Mouse (Mus musculus) embryo, embryonic 9.5 days (tissue): ENCODE measurements around the gene Abca8a.

Experiments
- DNase-seq: peaks from one replicate; pipeline ENCODE4 v3.0.0-alpha.2; 2017; ENCODE audit errors: extremely low spot score

The Abca8a gene

DNA sequence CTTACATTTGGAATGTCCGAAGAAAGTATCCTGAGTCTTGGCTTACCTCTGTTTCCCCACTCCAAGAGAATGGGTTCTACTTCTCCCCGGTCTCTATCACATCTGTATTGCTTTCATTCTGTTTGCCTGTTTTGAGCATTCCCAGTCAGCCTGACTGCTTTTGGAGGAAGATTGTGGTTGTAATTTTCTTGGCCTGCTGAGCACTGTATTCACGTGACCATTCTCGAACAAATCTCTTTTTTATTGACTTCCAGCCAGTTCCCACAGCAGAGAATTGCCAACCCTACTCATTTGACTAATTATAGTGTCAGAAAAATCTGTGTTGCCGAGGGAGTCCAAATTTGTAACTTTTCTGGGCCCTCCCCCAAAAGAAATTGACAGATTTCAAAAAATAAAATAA, at the start of gene Abca8a:
TSS of gene Abca8a (minus strand) at position 121 of the 400 bp plus-strand sequence.
- DNase-seq, result no peak

- DNase-seq, result no peak
Observed at GRCm38 (mm10) chr11:110145421-110145820, 49.6 kb upstream of the Abca8a start.

DNA sequence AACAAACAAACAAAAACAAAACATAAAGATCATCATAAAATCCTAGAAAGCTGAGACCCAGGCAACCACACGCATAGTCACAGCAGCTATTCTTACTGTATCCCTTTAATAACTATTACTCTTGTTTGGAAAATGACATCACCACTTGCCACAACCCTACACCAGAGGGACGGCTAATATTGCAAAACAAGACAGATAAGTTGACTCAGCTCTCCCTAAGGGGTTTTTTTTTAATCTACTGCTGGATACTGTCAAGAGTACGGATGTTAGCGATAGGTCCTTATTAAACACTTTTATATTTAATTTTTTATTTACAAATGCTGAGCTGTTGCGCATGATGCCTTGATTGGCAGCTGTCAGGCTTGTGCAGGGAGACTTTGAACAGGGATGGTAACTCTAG, 35.0 kb upstream of the Abca8a start:
- no peak for DNase-seq

DNA sequence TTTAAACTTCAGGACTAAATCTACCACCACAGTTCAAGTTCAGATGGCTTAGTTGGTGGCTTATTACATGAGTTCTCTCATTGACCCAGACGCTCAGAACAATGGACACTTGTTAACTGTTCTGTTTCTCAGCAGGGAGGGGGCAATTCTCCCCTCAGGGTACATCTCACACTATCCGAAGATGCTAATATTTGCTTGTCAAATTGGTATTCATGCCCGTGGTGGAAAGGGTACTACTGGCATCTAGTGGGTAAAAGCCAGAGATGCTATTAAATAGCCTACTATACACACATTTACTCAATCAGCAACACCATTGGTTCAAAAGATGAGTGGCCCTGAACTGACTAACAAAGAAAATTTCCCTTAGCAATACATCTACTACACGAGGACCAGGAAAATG, 15.4 kb upstream of the Abca8a start:
- no peak for DNase-seq

GRCm38 (mm10) chr11:110101437-110101836, 5.7 kb upstream of the Abca8a start:
- no peak for DNase-seq

GRCm38 (mm10) chr11:110098901-110099300, 3.1 kb upstream of the Abca8a start:
- DNase-seq, result no peak

DNA sequence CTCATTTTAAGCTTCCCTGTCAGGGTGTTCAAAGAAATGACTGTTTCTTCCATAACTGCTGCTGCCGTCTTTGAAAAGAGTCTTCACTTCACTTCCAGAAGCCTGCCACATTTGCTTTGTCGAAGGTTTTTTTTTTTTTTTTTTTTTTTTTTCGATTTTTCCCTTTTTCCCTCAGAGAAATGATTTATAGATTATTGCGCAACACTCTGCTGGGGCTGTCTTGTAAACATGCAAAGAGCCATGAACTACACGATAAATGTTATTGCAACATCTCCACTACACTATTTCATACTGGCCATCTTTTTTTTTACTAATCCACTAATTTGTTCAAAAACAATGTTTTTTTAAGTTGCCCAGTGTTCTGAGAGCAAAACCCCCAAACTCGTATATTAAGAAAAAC, 1.7 kb upstream of the Abca8a start:
- no peak for DNase-seq

- no peak for DNase-seq
Observed at GRCm38 (mm10) chr11:110094846-110095380, 865 bp downstream of the Abca8a start.

DNA sequence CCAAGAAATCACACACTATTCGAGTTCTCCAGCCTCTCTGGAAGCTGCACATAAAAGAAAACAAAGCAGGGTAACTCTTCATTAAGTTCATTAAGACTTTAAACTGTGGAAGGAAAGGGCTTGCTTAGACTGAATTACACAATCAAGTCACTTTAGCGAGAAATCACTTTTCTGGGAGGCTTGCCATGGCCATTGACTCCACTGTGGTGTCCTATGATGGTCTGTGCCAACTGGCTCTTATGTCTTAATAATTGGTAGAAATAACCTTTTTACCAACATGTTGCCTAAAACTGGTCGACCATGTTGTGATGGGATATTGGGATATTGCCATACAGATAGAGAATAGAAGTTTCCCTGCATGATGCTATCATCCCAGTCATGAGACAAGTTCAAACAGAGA, 1.5 kb downstream of the Abca8a start:
- DNase-seq, result no peak

- DNase-seq, result no peak
Observed at GRCm38 (mm10) chr11:110091328-110091727, 4.5 kb downstream of the Abca8a start.

- no peak for DNase-seq
Observed at GRCm38 (mm10) chr11:110072158-110072557, 23.6 kb downstream of the Abca8a start.

- DNase-seq, result no peak
Observed at GRCm38 (mm10) chr11:110061032-110061431, 34.7 kb downstream of the Abca8a start.

DNA sequence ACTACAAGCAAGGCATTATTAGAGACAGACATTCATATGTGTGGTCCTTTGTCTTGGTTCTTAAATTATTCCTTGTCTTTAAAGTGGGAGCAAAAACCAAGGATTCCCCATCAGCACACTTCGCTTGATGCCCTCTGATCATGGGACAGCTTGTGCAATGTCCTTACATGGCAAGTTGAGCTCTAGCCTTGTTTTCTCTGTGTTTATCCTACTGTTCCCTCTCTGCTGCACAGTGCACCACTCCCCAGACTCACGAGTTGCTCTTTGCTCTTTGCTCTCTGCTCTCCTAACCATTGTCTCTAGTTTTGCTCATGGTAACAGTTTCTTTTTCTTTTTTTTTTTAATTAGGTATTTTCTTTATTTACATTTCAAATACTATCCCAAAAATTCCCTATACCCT, 35.7 kb downstream of the Abca8a start:
- no peak for DNase-seq

DNA sequence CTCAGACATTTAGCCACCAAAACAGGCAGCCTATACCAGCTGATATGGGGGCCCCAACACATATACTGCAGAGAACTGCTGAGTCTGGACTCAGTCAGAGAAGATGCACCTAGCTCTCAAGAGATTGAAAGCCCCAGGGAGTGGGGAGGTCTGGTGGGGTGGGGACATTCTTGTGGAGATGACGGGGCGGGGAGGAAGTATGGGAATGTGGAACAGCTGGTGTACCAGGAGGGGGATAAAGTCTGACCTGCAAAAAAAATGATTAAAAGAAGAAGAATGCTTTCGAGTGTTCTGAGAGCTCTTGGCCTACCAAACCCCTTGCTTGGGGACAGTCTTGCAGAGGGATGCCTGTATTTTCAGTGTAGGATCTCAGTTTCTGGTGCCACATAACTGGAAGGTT, 42.1 kb downstream of the Abca8a start:
- DNase-seq, result no peak

DNA sequence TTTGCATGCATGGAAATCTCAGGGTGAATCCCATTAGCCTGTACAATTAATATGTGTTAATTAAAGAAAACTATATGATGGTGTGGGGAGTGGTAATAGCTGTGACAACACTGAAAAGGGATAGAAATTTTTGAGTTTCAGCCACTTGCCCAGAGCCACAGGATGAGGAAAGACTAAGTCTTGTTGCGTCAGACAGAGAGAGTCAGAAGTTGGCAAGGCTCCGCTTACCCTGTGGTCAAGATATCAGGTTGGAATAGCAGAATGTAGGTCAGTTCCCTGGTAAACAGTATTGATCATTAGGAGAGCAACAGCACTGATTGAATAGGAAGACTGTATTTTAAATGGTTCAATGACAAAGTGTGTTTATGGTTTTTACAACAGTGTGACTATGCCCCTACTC, 58.0 kb downstream of the Abca8a start:
- DNase-seq, result no peak

DNA sequence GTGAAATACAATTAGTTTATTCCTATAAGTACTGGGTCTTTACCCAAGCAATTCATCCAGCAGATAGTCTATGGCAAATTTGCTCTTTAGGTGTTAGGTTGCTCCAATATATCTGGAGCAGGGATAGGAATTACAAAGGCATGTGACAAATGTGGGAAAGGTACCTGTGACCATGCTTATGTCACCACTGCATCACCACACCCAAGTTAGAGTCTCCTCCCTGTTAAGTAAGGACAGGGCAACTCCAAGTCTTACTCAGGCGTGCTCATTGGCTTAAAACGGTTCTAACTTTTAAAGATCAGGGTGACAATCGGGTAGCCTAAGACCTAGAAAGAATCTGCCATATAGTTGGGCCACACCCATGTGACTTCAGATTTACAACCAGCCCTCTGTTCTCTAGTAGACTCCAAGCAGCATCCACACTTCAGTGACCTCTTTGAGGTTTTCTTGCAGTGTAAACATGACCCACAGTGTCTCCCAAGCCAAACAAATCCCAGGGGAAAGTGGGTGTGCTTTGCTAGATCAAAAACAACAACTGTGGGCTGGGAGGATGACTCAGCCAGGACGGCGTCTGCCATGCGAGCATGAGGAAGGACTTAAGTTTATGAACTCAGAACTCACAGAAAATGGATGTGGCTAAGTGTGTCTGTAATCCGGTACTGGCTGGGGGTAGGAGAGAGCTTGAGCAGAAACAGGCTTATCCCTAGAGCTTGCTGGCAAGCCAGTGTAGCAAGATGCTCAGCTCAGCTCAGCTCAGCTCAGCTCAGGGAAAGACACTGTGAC, 66.7 kb downstream of the Abca8a start:
- DNase-seq, result peak; percentile 6

DNA sequence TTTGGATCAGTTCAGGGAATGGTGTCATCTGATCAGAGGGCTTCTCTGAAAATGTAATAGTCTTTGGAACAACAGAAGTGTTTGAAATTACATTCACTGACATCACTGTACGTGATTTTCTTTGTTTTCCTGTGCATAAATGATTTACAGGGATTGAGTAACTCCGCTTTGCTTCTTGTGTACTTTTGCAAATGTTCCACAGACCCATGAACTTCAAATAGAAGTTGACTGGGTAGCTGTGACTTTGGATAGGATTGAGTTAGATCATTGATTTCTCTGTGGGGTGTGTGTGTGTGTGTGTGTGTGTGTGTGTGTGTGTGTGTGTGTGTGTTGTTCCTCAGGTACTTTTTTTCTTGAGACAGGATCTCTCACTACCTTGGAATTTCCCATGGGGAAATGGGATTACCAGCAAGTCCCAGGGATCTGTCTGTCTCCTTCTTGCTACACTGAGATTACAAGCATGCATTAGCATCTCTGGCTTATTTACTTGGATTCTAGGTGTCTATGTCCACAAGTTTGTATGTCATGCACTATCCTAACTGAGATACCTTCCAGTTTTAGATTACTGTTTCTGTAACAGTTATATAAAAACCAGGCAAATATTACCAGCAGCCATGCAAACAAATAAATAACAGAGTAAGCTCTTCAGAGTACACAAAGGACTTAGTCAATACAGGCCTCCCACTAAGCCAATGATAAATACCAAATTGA, 84.8 kb downstream of the Abca8a start:
- DNase-seq, result no peak

DNA sequence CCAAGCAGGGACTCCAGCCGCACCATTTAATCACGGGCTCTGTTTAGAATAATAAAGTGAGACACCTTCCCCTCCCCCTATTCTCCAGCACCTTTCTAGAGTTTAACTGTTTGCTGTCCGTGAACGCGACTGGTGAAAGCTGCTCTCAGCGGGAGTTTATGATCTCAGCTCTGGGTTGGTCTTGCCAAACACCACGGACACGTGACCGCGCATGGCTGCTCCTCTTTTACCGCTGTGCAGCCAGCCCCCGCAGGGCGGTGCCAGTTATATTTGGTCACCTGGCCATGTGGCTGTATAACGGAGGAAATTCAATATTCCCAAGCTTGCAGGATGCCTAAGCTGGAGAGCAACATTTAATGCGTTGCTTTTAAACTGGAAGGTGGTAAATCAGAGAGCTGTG, 100.2 kb downstream of the Abca8a start, which contains the start of gene Abca8b:
TSS of gene Abca8b (minus strand) at position 222 of the 400 bp plus-strand sequence.
- DNase-seq, result peak; percentile 74

- DNase-seq, result peak; percentile 34
Observed at GRCm38 (mm10) chr11:109995013-109995412, 100.8 kb downstream of the Abca8a start.

DNA sequence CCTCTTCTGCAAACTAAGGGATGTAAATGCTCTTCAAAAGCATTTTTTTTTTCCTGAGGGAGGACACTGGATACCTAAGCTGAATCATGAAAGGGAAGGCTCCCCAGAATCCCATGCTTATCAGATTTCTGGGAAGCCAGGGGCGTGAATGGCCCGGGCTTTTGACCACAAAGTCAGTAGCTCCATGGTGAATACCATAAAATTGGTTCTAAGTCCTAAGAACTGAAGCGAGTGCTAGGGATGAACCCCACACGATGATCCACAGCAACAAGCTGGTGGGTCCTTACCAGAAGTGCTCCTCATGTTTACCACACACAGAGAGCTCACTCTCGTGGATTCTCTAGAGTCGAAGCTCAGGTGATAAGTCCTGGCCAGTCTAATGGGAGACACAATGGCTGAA, 101.8 kb downstream of the Abca8a start:
- no peak for DNase-seq

- no peak for DNase-seq
Observed at GRCm38 (mm10) chr11:109991270-109991669, 104.5 kb downstream of the Abca8a start.

- no peak for DNase-seq
Observed at GRCm38 (mm10) chr11:109990256-109990655, 105.5 kb downstream of the Abca8a start.

DNA sequence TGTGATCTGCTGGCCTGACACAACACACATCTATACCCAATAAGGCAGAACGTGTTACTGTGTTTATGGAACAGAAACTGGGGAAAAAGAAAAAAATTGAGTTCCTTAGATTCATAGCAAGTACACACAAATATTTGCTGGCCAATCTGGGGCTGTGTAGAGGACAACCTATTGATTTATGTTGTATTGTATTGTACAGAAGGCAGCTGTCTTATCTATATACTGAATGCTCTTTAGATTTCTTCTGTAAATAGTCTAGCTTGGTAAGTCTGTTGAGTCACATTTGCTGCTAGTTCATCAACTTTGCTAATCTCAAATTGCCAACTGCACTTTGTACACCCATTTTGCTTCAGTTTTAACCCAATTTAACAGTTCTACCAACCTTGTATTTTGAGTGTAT, 107.6 kb downstream of the Abca8a start:
- DNase-seq, result no peak
